Mouse (Mus musculus) midbrain, embryonic 13.5 days (tissue): ENCODE data around the gene Slc39a7. TPM values are rescaled to one million over a fixed set of nuclear protein-coding genes. Genes with fewer than 3 reads are reported as not detected.
A peak's percentile ranks its signal among the peaks of the same experiment; 100 is the strongest.
"Not testable (repeated sequence)": the region's sequence is repeated elsewhere in the genome, so short reads cannot be mapped to it uniquely, and the experiment has no call there.

Experiments
- ATAC-seq: fragments of 200-750 bp; cut with Nextera tagmentation; 2 replicates; pipeline ENCODE4 v1.8.0; 2017; ENCODE audit warnings: mild to moderate bottlenecking, moderate TSS enrichment, moderate library complexity
- H3K27ac ChIP-seq: fragments of 300-500 bp; sonication (generic); 2 replicates; pipeline ENCODE4 v1.5.1; 2015; ENCODE audit warnings: inconsistent platforms, mild to moderate bottlenecking, moderate library complexity
- H3K27me3 ChIP-seq: fragments of 300-500 bp; sonication (generic); 2 replicates; pipeline ENCODE4 v1.6.1; 2015; ENCODE audit warnings: mild to moderate bottlenecking, inconsistent platforms
- H3K36me3 ChIP-seq: fragments of 300-500 bp; sonication (generic); 2 replicates; pipeline ENCODE4 v1.6.1; 2015; ENCODE audit warnings: mild to moderate bottlenecking, inconsistent platforms
- H3K4me1 ChIP-seq: fragments of 300-500 bp; sonication (generic); replicated peaks from 2 replicates; pipeline ENCODE4 v1.6.1; 2015; ENCODE audit warnings: inconsistent platforms
- H3K4me2 ChIP-seq: fragments of 300-500 bp; sonication (generic); replicated peaks from 2 replicates; pipeline ENCODE4 v1.6.1; 2015; ENCODE audit warnings: moderate library complexity, mild to moderate bottlenecking, inconsistent platforms
- H3K4me3 ChIP-seq: fragments of 300-500 bp; sonication (generic); replicated peaks from 2 replicates; pipeline ENCODE4 v1.5.1; 2015; ENCODE audit warnings: mild to moderate bottlenecking, inconsistent platforms
- H3K9ac ChIP-seq: fragments of 300-500 bp; sonication (generic); replicated peaks from 2 replicates; pipeline ENCODE4 v1.6.1; 2015; ENCODE audit warnings: mild to moderate bottlenecking, inconsistent platforms
- H3K9me3 ChIP-seq: fragments of 300-500 bp; sonication (generic); 2 replicates; pipeline ENCODE4 v1.6.1; 2016; ENCODE audit warnings: mild to moderate bottlenecking, inconsistent platforms
- WGBS: fragments of 180-500 bp; shearing (Covaris S2); methylation state at CpG from one replicate; pipeline ENCODE4 v1.1.7; 2015; 5-methylcytosine and 5-hydroxymethylcytosine counted together
- microRNA counts: library from miRNA; unstranded; fragments of <30 nt; microRNA quantifications from one replicate; lab custom pipeline; 2016
- microRNA-seq: library from miRNA; unstranded; fragments of <30 nt; microRNA quantifications from one replicate; pipeline ENCODE4, GENCODE M21; 2016
- polyA plus RNA-seq: library from polyadenylated mRNA; unstranded; fragments of >200 nt; fragmentation: Nextera tagmentation; extraction: Ambion mirVana; gene quantifications from 2 replicates; pipeline ENCODE4 v1.2.1, GENCODE M21; 2015

Gene Slc39a7
- polyA plus RNA-seq, 1 experiment from 2014 or later, result 180 TPM

DNA sequence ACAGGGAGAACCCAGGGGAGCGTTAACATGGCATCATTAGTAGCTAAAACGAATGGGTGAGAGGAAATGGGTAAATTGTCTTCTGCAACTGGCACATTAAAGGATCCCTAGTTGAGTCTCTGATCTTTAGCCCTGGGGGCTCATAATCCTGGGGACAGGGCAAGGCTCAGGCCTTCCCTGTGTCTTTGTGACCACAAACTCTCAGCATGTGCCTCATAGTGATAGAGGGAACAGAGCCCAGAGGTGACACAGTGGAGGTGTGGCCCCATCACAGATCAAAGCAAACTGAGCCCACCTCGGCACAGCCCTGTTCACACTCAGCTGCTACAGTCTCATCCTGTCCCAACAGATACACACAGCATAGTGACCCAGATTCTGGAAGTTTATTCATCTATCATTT lies 35.8 kb downstream of the Slc39a7 start:
- H3K4me1 ChIP-seq, result peaks cover 12% of the 10 kb centered on the region
- H3K27me3 ChIP-seq, result peaks cover 22% of the 10 kb centered on the region
- 78% methylated on average over 3 of the region's 3 CpGs for WGBS

DNA sequence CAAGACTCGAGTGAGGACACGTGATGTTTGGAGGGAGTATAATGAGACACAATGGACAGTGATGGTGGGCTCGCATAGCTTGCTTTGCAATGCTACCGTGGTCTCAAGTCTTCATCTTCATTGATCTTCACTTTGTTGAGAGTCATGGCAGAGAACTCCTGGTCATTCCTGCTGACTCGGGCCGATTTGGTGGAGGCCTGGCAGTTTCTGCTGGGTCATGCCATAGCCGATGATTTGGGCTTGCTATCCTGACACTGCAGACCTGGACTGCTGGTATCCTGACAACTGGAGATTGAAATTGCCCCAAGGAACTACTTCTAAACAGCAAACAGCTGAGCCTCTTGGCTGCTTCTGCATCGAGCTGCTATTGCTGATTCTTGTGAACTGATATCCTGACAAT lies 36.5 kb downstream of the Slc39a7 start:
- Histone ChIP-seq H3K4me3 (no peak overlapping the region), H3K36me3 (no peaks in the 10 kb centered on the region), H3K4me1 (peaks cover 6% of the 10 kb centered on the region), H3K27me3 (peaks cover 15% of the 10 kb centered on the region), H3K9me3 (no peaks in the 10 kb centered on the region), H3K9ac (no peak overlapping the region), H3K4me2 (no peak overlapping the region), H3K27ac (no peak overlapping the region)
- WGBS, result 92% methylated on average over 8 of the region's 8 CpGs
- ATAC-seq, result no peak

More for the DNA sequence above, 35.8 kb downstream of the Slc39a7 start:
- Histone ChIP-seq H3K4me2 (no peak overlapping the region), H3K9me3 (no peaks in the 10 kb centered on the region), H3K4me3 (no peak overlapping the region), H3K36me3 (no peaks in the 10 kb centered on the region), H3K9ac (no peak overlapping the region), H3K27ac (no peak overlapping the region)
- no peak for ATAC-seq

DNA sequence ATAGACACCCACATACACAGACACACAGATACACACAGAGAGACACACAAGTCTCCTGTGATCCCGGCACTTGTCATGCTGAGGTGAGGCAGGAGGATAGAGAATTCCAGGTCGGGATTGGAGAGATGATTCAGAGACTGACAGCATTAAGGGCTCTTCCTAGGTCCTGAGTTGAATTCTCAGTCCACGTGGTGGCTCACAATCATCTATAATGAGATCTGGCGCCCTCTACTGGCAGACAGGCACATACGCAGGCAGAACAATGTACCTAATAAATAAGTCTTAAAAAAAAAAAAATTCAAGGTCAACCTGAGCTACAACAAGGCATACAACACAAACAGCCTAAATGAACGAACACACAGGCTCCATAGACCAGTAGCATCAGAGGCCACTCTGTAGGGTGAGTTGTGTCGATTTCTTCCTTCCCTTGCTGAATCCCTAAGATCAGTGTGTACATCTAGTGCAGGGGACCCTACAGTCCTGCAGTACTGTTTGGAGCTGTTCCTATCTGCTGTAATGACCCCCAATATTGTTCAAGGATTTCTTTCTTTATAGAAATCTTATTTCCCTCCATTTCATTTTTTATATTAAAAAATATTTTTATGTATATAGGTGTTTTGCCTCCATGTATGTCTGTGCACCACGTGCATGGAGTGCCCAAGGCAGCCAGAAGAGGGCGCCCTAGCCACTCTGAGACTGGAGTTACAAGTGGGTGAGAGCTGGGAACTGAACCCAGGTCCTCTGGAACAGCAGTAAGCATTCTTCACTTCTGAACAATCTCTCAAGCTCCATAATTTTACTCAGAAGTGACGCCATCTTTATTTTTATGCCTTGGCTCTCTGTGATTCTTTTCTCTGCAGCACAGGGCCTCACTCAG lies 39.5 kb downstream of the Slc39a7 start:
- Histone ChIP-seq H3K4me2 (no peak overlapping the region), H3K9ac (no peak overlapping the region), H3K9me3 (no peaks in the 10 kb centered on the region), H3K4me1 (no peaks in the 10 kb centered on the region), H3K4me3 (no peak overlapping the region), H3K27ac (no peak overlapping the region), H3K36me3 (no peaks in the 10 kb centered on the region), H3K27me3 (0 out of 2 replicates have a peak, but pooled peaks cover 3% of the 10 kb centered on the region)
- WGBS, result 33% methylated on average over 10 of the region's 10 CpGs
- peak; percentile 55; the same call in 1 of the 2 replicates for ATAC-seq

DNA sequence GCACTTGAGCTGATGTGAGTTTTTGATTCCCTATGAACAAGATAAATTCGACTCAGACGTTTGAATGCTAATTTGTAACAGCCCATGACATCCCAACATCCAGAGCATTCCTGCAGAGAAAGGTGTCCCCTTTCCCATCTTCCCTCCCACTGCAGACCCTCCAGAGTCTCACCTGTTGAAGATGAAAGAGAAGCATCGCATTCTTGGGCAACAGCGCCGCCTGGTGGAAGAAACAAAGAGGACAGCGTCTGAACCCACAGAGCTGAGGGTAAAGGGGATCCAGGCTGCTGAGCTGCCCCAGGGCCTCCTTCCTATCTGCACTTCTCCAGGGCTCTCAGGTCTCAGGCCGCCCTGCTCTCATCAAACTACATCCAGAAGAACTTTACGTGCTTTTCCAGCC lies 49.3 kb downstream of the Slc39a7 start:
- H3K4me3 ChIP-seq, result peak overlapping the region; percentile 49
- H3K9me3 ChIP-seq, ATAC-seq, H3K36me3 ChIP-seq, H3K9ac ChIP-seq: not testable (repeated sequence)
- H3K27me3 ChIP-seq, result peaks cover 36% of the 10 kb centered on the region
- peak overlapping the region; percentile 59 for H3K4me2 ChIP-seq
- H3K4me1 ChIP-seq, result peaks cover 24% of the 10 kb centered on the region
- 0 out of 2 replicates have a peak overlapping the region, but pooled peaks have one; percentile 90 for H3K27ac ChIP-seq
- WGBS, result 15% methylated on average over 8 of the region's 8 CpGs

DNA sequence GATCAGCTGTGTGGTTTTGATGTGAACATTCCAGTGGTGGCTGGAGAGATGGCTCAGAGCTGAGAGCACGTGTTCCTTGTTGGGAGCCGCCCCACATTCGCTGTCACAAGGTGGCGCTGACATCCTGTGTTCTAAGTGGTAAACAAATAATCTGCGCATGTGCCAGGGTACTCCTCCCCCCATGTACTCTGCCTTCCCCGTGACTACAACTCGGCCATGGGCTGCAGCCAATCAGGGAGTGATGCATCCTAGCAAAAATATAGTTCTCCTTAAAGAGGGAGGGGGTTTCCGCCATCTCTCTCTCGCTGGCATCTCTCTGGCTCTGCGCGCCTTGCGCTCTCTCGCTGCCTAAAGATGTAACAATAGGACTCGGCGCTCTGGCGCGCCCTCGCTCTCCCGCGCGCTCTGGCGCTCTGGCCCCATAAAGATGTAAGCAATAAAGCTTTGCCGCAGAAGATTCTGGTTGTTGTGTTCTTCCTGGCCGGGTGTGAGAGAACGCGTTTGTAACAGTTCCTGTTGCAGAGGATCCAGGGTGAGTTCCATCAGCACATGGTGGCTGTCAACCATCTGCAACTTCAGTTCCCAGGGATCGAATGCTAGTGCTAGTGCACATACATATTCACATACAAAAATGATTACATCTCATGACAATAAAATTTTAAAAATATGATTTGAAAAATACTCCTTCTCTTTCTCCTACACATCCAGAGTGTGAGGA lies 50.1 kb downstream of the Slc39a7 start:
- WGBS, result under 1% methylated on average over 27 of the region's 27 CpGs
- peak overlapping the region; percentile 90 for H3K27ac ChIP-seq
- not testable (repeated sequence) for H3K36me3 ChIP-seq, H3K9me3 ChIP-seq
- peak overlapping the region; percentile 49 for H3K4me3 ChIP-seq
- H3K4me1 ChIP-seq, result peaks cover 24% of the 10 kb centered on the region
- H3K27me3 ChIP-seq, result peaks cover 42% of the 10 kb centered on the region
- ATAC-seq, result peak; percentile 97
- peak overlapping the region; percentile 63 for H3K9ac ChIP-seq
- H3K4me2 ChIP-seq, result peak overlapping the region; percentile 59

DNA sequence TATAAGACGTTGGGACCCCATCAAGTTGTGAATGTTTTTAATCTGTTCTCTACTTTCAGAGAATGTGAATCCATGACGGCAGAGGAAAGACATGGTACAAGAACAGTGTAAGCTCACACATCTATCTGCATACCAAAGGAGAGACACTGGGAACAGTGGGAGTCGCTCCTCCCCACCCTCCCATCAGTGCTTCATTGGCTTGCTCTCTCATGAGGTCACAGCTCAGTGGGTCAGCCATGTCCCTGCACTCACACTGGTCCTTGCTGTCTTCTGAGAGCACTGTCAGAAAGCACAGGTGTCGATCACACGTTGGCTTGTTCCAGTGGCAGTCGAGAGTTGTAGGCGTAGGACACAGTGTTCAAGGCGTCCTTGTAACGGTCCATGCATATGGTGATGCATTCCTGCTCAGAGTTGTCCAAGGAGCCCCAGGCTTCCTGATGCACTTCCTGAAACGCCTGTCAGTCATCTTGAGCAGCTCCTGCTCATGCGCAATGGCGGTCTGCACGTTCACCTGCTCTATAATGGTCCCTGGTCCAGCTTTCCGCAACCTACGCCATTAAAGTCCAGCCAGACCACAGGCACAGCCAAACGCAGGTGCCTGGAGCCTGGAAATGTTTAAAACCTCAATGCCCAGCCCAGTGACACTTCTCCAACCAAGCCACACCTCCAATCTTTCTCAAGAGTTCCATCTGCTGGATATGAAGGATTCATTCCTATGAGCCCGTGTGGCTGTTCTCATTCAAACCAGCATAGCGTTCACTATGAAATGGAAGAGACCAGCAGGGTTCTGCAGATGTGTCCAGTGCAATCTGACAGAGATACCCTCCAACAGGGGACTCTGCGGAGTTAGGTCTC lies 51.1 kb downstream of the Slc39a7 start:
- peak overlapping the region; percentile 49; the same call in 1 of the 2 replicates for H3K4me3 ChIP-seq
- peaks cover 24% of the 10 kb centered on the region for H3K4me1 ChIP-seq
- peaks cover 50% of the 10 kb centered on the region for H3K27me3 ChIP-seq
- peak overlapping the region; percentile 59 for H3K4me2 ChIP-seq
- no peaks in the 10 kb centered on the region for H3K36me3 ChIP-seq
- WGBS, result 79% methylated on average over 19 of the region's 19 CpGs
- H3K27ac ChIP-seq, result no peak overlapping the region
- peak; percentile 9; the same call in 1 of the 2 replicates for ATAC-seq
- no peaks in the 10 kb centered on the region for H3K9me3 ChIP-seq
- H3K9ac ChIP-seq, result no peak overlapping the region; the same call in 1 of the 2 replicates

DNA sequence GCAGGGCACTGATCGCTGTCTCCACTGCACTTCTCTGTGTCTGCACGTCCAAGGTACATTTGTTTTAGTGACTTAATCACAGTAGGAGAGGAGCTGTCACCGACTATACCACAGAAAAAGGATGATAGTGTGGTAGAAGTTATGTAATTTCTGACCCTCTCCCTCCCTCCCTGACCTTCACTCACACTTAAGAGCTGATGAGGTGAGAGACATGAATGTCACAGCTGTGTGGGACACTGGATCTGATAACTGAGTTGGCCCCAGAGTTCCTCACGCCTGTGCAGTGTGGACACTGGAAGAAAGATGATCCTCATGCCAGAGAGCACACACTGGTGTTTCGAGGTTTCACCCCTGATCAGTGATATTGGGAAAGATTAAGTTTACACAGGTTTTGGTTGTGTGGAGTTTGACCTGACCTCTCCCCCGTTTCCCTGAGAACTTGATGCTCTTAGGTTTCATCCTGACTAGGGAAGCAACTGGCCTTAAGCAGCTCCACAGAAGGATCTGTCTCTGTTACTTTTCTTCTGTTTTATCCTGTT lies 51.9 kb downstream of the Slc39a7 start:
- H3K36me3 ChIP-seq, result no peaks in the 10 kb centered on the region
- no peak overlapping the region for H3K27ac ChIP-seq
- H3K27me3 ChIP-seq, result peaks cover 51% of the 10 kb centered on the region
- H3K9me3 ChIP-seq, result no peaks in the 10 kb centered on the region
- WGBS, result 77% methylated on average over 6 of the region's 6 CpGs
- no peak for ATAC-seq
- no peak overlapping the region for H3K9ac ChIP-seq
- H3K4me1 ChIP-seq, result peaks cover 24% of the 10 kb centered on the region
- H3K4me3 ChIP-seq, result no peak overlapping the region
- H3K4me2 ChIP-seq, result no peak overlapping the region

DNA sequence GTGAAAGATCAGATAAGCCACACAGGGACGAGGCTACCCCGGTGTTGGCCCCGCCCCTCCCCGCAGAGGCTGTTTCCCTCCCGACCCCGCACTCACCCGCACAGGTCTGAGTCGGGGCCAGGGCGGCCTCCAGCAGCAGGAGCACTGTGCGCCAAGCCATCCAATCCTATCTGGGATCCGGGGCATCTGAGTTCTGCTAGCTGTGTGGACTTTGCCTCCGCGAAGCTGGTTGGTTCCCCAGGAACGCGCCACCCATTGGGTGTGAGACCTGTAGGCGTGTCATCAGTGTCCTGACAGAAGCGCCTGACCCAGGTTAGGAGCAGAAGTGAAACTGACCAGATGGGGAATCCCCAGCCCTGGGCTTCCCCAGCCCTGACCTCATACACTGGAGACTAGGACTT lies 52.9 kb downstream of the Slc39a7 start:
- Histone ChIP-seq H3K4me1 (peaks cover 24% of the 10 kb centered on the region), H3K36me3 (no peaks in the 10 kb centered on the region), H3K9ac (peak overlapping the region; percentile 7; the same call in 1 of the 2 replicates), H3K27me3 (peaks cover 55% of the 10 kb centered on the region), H3K9me3 (no peaks in the 10 kb centered on the region), H3K4me2 (peak overlapping the region; percentile 51), H3K27ac (no peak overlapping the region), H3K4me3 (peak overlapping the region; percentile 34)
- no peak for ATAC-seq
- under 1% methylated on average over 17 of the region's 17 CpGs for WGBS

MicroRNA genes within 50 kb of the gene (microRNA counts, 519-probe panel; counts per million panel counts)
- 4,661 counts per million, percentile 84 among the panel's probes with 10 or more counts for microRNA mmu-miR-219 (lab: Ali Mortazavi, UCI)

Small RNA genes lying within 50 kb of the gene (microRNA-seq; reads per million reads assigned to microRNA genes)
- gene Mir219a-1 (not detected), gene Mir219c (not detected)

Other genes with a start within 250 kb of the Slc39a7 start
- 14.3 and 17.1 TPM in 2 replicates for gene Angptl4, start 249.9 kb downstream of the Slc39a7 start, polyA plus RNA-seq
- gene Kank3, start 221.2 kb downstream of the Slc39a7 start, polyA plus RNA-seq, result 28.6 and 36.2 TPM in 2 replicates
- gene Rps28, start 207.1 kb downstream of the Slc39a7 start, polyA plus RNA-seq, result 704 and 707 TPM in 2 replicates
- 482 and 516 TPM in 2 replicates for gene Ndufa7, start 207.1 kb downstream of the Slc39a7 start, polyA plus RNA-seq
- gene Cd320, start 188.6 kb downstream of the Slc39a7 start, polyA plus RNA-seq, result 64.0 and 66.9 TPM in 2 replicates
- gene Gm7029, start 157.8 kb downstream of the Slc39a7 start, polyA plus RNA-seq, result not detected in 2 replicates
- 2.9 and 3.0 TPM in 2 replicates for gene Kifc1, start 141.0 kb downstream of the Slc39a7 start, polyA plus RNA-seq
- 0.40 and 0.52 TPM in 2 replicates for gene Platr17, start 126.5 kb downstream of the Slc39a7 start, polyA plus RNA-seq
- gene Daxx, start 122.3 kb downstream of the Slc39a7 start, polyA plus RNA-seq, result 56.5 and 57.2 TPM in 2 replicates
- gene Tapbp, start 115.8 kb downstream of the Slc39a7 start, polyA plus RNA-seq, result 18.1 and 19.6 TPM in 2 replicates
- 20.3 TPM in 2 replicates for gene Zbtb22, start 115.8 kb downstream of the Slc39a7 start, polyA plus RNA-seq
- 49.8 and 56.9 TPM in 2 replicates for gene Rgl2, start 102.1 kb downstream of the Slc39a7 start, polyA plus RNA-seq
- 193 and 195 TPM in 2 replicates for gene Pfdn6, start 91.3 kb downstream of the Slc39a7 start, polyA plus RNA-seq
- gene Wdr46, start 91.0 kb downstream of the Slc39a7 start, polyA plus RNA-seq, result 24.4 and 25.7 TPM in 2 replicates
- 12.4 and 13.6 TPM in 2 replicates for gene B3galt4, start 80.2 kb downstream of the Slc39a7 start, polyA plus RNA-seq
- gene Vps52, start 75.9 kb downstream of the Slc39a7 start, polyA plus RNA-seq, result 66.4 and 69.8 TPM in 2 replicates
- 918 and 949 TPM in 2 replicates for gene Rps18, start 75.7 kb downstream of the Slc39a7 start, polyA plus RNA-seq
- gene H2-K1, start 31.3 kb downstream of the Slc39a7 start, polyA plus RNA-seq, result 13.5 and 16.0 TPM in 2 replicates
- 20.1 and 24.3 TPM in 2 replicates for gene Ring1, start 7.0 kb downstream of the Slc39a7 start, polyA plus RNA-seq
- gene H2-Ke6, start 3.6 kb downstream of the Slc39a7 start, polyA plus RNA-seq, result 80.5 and 91.7 TPM in 2 replicates
- gene Rxrb, start 130 bp upstream of the Slc39a7 start, polyA plus RNA-seq, result 57.9 and 62.7 TPM in 2 replicates
- gene Col11a2, start 7.8 kb upstream of the Slc39a7 start, polyA plus RNA-seq, result 2.1 and 2.5 TPM in 2 replicates
- gene H2-Oa, start 60.7 kb upstream of the Slc39a7 start, polyA plus RNA-seq, result not detected in 2 replicates
- 13.1 and 15.3 TPM in 2 replicates for gene H2-DMa, start 87.9 kb upstream of the Slc39a7 start, polyA plus RNA-seq
- gene Brd2, start 91.0 kb upstream of the Slc39a7 start, polyA plus RNA-seq, result 128 and 147 TPM in 2 replicates
- 0.14 and 0.32 TPM in 2 replicates for gene H2-DMb2, start 111.6 kb upstream of the Slc39a7 start, polyA plus RNA-seq
- 0.43 TPM in 1 of 2 replicates, not detected in the other for gene H2-DMb1, start 121.4 kb upstream of the Slc39a7 start, polyA plus RNA-seq
- gene Tap1, start 155.9 kb upstream of the Slc39a7 start, polyA plus RNA-seq, result 0.46 and 0.57 TPM in 2 replicates
- gene Psmb9, start 156.1 kb upstream of the Slc39a7 start, polyA plus RNA-seq, result 0.73 and 1.5 TPM in 2 replicates
- gene Psmb8, start 166.0 kb upstream of the Slc39a7 start, polyA plus RNA-seq, result 1.5 and 2.4 TPM in 2 replicates
- gene Tap2, start 171.8 kb upstream of the Slc39a7 start, polyA plus RNA-seq, result 0.50 and 0.55 TPM in 2 replicates
- gene H2-Ob, start 207.2 kb upstream of the Slc39a7 start, polyA plus RNA-seq, result not detected in 2 replicates
- 1.7 and 2.1 TPM in 2 replicates for gene H2-Ab1, start 226.0 kb upstream of the Slc39a7 start, polyA plus RNA-seq